Mouse (Mus musculus) embryonic fibroblast, embryonic 13.5 days (primary cell): ENCODE measurements around the gene Ralgps2. TPM values are rescaled to one million over a fixed set of nuclear protein-coding genes. Genes with fewer than 3 reads are reported as not detected.
A peak's percentile ranks its signal among the peaks of the same experiment; 100 is the strongest.

Experiments used
- H3K27ac ChIP-seq: 2 replicates; pipeline ENCODE4 v1.5.1; 2012; ENCODE audit warnings: low read length, control low read depth, inconsistent platforms; ENCODE audit not compliant: insufficient read depth
- H3K4me1 ChIP-seq: 2 replicates; pipeline ENCODE4 v1.6.1; 2011; ENCODE audit warnings: low read length; ENCODE audit not compliant: control insufficient read depth, insufficient read depth
- H3K4me3 ChIP-seq: 2 replicates; pipeline ENCODE4 v1.5.1; 2011; ENCODE audit warnings: mild to moderate bottlenecking, control low read depth, low read length; ENCODE audit not compliant: insufficient read depth
- CTCF ChIP-seq: IDR thresholded peaks from 2 replicates; pipeline ENCODE4 v1.5.1; 2011; ENCODE audit warnings: mild to moderate bottlenecking, control low read depth, low read length, moderate library complexity, borderline replicate concordance; ENCODE audit not compliant: insufficient read depth
- POLR2A ChIP-seq: IDR thresholded peaks from 2 replicates; pipeline ENCODE4 v1.6.1; 2011; ENCODE audit warnings: low read depth, mild to moderate bottlenecking, control low read depth, low read length, moderate library complexity
- polyA plus RNA-seq: library from polyadenylated mRNA; stranded (reverse); fragments of >200 nt; gene quantifications from 2 replicates; pipeline ENCODE4 v1.2.4, GENCODE M21; 2011; ENCODE audit warnings: low read depth; ENCODE audit not compliant: missing spikeins, insufficient read length

Gene Ralgps2
- polyA plus RNA-seq = 4.5 and 10.7 TPM in 2 replicates

DNA sequence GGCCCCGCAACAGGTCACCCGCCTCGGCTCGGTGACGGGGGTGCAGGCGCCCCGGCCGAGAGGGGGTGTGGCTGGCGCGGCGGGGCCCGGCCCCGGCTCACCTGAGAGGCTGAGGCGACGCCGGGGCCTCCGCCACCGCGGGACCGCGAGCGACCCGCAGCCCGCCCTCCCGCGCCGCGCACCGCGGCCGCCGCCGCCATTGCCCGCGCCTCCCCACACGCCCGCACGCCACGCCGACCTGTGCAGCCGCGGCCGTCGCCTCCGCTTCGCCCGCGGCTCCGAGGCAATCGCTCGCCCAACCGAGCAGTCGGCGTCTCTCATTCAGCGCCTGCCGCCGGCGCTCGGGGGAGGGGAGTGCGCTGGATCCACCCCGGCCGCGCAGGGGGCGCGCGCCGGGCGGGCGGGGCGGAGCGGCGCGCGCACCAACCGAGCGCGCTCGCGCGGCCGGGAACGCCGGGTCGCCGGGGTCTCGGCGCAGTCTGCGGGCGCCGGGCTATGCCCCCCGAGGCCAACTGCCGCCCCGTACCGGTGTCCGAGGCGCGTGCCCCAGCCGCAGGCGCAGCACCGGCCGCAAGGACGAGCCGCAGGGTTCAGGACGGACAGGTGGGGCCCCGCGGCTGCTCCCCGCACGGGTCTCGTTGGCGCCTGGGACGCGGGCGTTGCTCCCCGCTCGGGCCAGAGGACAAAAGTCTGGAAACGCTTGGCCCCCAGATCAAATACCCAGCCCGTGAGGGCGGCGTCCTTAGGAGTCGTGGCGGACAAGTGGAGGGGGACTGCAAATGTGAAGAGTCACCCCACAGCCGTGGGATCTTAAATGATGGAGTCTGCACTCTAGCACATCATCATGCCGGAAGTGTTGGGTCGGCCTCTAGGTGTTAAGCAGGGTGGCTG is at the start of gene Ralgps2:
Gene Ralgps2 (minus strand): TSS at position 376 of the 891 bp plus-strand sequence.
- TF ChIP-seq POLR2A = no peak
- no peak for TF ChIP-seq CTCF
- Histone ChIP-seq H3K4me1 (peaks cover 4% of the 10 kb centered on the region), H3K27ac (no peak within 1 kb of the TSS), H3K4me3 (peak within 1 kb of the TSS; percentile 54)

DNA sequence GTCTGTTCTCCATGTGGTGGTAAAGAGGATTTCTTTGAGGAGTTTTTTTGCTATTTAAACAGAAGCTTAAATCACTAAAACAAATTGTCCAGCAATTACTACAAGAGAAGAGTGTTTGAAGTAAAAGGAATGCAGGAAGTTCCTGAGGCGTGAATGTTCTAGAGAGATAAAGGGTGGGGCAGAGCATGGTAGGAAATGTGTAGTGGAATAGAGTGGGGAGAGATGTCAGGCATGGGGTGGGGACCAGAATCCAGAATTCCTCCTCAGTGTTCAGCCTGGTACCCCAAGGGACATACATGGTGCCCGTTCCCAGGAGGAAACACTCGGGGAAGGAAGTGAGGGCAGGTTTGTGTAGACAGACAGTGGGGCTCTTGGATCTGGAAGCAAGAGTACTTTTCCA is 48.1 kb upstream of the Ralgps2 start:
- no peaks in the 10 kb centered on the region; the same call in 1 of the 2 replicates for H3K4me1 ChIP-seq
- no peak for TF ChIP-seq POLR2A
- no peak for TF ChIP-seq CTCF
- H3K4me3 ChIP-seq = no peak overlapping the region
- H3K27ac ChIP-seq = no peak overlapping the region

DNA sequence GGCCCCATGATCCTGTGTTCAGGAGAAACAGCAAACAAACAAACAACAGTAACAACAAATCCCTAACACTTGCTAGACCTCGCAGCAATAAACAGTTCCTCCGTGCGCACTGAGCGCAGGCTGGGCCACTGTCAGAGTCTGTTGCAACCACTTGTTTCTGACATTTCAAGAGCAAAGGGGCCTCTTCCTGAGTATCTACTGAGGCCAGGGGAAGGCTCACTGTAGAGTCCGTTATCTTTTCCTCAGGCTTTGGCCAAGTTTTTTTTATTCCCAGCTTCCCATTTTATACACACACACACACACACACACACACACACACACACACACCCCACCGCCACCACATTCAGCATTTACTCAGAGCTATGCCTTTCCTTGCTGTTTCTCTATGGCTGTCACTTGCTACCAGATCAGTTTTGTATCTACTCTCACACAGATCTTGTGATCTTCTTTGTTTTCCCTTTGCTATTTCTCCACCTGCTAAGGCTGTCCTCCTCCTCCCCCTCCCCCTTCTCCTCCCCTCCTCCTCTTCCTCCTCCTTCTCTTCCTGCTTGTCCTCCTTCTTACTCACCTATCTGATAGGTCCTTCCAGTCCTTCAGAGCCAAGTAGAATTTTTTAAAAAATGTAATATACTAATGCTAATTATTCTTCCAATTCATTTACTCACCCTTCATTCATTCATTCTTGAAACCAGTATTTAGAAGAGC is 47.4 kb upstream of the Ralgps2 start:
- no peak overlapping the region for H3K27ac ChIP-seq
- no peak for TF ChIP-seq CTCF
- H3K4me1 ChIP-seq = no peaks in the 10 kb centered on the region; the same call in 1 of the 2 replicates
- no peak overlapping the region for H3K4me3 ChIP-seq

DNA sequence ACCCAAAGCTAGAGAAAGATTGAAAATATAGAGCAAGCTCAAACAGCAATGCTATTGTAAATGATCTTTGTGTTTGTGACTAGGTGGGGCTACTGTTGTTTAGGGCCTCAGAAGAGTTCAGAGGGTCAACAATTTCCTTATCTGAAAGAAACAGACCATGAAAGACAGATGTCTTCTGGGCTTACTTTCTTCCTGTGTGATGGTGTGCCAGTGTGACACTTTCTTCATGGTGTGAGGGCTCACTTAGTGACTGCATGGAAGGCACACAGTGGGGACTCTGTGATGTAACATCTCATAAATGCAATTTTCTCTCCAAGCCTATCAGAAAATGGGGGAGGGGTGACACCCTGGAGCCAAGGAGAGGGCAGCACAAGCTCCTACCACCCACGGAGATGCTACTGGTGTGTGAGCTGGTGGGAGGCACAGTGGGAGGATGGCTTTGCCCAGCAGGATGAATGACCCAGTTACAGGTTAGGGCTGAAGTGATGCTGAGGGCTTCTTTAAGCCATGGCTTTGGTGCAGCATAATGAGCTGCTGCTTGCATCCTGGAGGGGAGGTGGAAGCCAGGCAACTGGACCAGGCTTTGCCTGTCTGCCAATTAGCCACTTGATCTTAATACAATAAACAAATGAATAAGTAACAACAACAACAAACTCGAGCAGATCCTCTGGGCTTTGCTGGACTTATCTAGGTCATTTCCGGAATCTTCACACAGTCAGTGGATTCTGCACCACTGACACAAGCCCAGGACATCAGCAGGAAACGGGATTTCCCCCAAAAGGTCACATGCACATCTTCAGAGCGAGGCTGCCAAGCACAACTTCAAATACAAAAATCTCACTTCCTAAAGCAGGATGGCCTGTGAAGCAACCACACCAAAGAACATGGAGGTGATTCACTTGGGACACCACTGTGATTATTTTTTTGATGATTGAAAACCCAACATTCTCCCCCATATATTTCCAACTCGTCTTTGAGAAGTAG is 46.5 kb upstream of the Ralgps2 start:
- no peak overlapping the region for H3K27ac ChIP-seq
- no peaks in the 10 kb centered on the region for H3K4me1 ChIP-seq
- TF ChIP-seq POLR2A (no peak), CTCF (no peak)
- no peak overlapping the region for H3K4me3 ChIP-seq

DNA sequence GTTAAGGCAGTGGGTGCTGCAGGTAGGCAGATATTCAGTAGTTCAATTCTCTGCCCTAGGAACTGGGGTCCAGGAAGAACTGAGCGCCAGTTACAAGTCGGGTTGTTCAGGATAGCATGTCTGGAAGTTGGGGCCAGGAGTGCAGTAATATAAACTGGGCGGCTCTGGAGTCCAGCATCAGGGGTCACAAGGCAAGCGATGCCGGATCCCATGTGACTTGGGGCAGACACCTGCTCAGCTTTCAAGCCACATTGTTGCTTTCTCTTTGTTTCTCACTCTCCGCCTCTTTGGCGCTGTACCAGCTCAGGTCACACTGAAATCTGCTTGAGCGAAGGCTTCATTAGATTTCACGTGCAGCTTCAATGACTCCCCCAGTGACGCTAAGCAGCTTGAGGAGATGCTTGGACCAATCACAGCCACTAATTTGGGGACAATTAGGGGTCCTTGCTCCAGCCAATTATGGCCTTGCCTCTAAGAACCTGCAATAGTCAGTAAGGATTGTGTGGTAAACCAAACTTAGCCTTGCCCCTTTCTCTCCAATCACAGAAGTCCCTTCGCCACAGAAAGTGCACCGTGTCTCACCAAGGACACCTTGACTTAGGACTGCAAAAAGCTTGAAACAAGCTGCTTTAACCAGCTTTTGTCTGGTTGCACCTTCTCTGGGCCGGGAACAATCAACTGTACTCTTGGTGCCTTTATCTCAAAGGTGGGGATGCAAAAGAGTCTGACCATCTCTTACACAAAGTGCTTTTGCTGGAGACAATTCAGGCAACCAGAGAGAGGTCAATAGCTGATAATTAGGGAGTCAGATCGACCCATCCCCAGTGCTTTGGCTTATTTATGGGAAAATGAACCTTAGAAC is 43.8 kb upstream of the Ralgps2 start:
- Histone ChIP-seq H3K4me1 (no peaks in the 10 kb centered on the region), H3K4me3 (no peak overlapping the region), H3K27ac (no peak overlapping the region)
- TF ChIP-seq CTCF = no peak
- TF ChIP-seq POLR2A = no peak

DNA sequence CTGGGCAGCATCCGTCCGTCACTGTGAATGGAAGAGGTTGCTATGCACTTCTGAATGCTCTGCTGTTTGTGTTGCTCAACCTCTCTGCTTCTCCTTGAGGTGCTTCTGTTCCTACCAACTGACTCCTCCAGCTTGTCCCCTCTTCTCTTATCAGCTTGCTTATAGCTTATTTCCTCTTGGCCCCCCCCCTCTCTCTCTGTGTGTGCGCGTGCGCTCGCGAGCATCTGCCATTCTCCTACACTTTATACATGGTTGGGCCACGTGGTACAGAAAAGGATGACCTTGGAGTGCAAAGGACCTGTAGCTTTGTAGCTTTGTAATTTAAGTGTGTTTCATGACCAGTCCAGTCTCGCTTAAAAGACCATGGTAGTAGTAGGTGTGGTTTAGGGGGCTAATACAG is 42.5 kb upstream of the Ralgps2 start:
- no peak overlapping the region for H3K27ac ChIP-seq
- no peak for TF ChIP-seq CTCF
- no peak for TF ChIP-seq POLR2A
- H3K4me1 ChIP-seq = no peaks in the 10 kb centered on the region
- H3K4me3 ChIP-seq = no peak overlapping the region

DNA sequence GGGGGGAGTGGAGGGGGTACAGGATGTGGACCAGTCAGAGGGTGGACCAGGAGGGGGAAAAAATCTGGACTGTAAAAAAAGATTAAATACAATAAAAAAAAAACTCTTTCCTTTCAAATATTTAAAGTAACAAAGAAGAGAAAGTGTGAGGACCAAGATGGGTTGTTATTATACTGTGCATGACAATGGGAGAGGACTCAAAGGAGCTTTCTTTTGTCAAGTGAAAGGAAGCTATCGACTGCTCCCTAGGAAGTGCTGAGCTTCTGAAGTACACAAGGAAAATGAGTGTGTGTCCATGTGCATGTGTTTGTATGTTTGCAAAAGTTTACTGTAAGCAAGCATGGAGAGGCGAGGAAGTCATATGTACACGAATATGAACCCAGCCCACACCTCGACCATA is 40.3 kb upstream of the Ralgps2 start:
- no peak overlapping the region for H3K4me3 ChIP-seq
- H3K4me1 ChIP-seq = no peaks in the 10 kb centered on the region
- H3K27ac ChIP-seq = no peak overlapping the region
- TF ChIP-seq POLR2A = no peak
- no peak for TF ChIP-seq CTCF

DNA sequence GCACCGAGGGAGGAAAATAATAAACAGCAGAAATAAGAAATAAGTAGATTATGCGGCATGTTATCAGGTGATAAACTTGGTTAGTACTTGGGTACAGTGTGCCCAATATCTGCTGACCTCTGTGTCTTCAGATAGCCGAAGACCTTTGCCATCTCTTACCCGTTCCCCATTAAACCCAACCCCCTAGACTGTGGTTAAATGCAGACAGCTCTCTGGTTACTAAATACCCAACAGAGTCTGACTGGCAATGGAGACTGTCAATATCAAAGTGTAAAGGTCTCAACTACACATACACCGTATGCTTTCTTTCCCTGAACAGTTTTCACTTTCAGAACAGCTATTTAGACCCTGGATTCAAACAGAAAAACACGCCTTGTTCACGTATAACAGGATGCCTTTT is 39.2 kb upstream of the Ralgps2 start:
- Histone ChIP-seq H3K27ac (no peak overlapping the region), H3K4me1 (no peaks in the 10 kb centered on the region), H3K4me3 (no peak overlapping the region)
- TF ChIP-seq CTCF (no peak), POLR2A (no peak)
